Mouse (Mus musculus): Measurements from ENCODE around the gene Klf16. TPM values are rescaled to one million over a fixed set of nuclear protein-coding genes. Genes with fewer than 3 reads are reported as not detected.

The Klf16 gene
- 10 to 100 TPM; 14.2 to 16.5 TPM for total RNA-seq (2021)
- long read RNA-seq, experiment 1, partial matches to known transcripts = 0 of 2 reads
- long read RNA-seq, experiment 1, other reads (novel, unspliced or antisense) = 1 of 2 reads
- long read RNA-seq, experiment 2, transcript Klf16-201 (2 exons, 2,674 nt) = major isoform, 7 of 21 reads
- long read RNA-seq, experiment 2, partial matches to known transcripts = 0 of 21 reads
- long read RNA-seq, experiment 2, other reads (novel, unspliced or antisense) = 14 of 21 reads

DNA sequence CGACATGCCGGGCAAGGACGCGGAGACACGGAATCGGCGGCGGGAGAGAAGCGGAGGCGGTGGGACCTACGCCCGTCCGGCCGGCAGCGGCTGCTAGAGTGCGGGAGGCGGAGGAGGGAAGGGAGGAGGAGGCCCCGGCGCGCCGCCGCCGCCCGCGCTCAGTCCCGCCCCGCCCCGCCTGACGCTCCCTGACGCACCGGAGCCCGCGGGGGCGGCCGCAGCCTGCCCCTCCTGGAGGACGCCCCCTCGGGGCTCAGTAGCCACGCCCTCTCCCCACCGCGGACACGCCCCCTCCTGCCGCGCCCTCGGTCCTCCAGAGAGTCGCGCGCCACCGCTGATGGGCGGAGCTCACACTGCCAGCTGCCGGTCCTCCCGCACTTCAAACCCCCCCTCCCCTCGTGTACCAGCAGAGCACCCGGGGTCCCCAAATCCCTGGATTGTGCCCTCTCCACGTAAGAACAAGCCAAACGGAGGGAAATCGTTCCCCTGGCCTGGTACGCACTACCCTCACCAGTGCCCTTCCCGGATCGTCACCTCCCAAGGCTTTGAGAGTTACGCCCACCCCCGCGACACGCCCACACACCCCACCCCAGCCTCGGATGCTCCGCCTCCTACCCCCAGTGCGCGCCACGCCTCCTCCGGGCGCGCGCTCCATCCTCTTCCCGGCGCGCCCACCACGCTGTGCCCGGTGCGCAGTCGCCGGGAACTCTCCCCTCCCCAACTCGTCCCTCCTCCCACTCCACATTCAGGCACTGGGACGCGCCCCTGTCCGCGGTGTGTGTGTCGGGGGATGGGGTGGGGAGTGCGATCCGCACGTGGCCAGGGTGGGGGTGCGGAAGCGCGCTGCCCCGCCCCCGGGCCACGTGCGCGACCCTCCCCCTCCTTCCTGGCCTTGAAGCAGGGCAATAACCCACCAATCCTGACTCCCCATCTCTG, at the start of gene Klf16:
Gene Klf16 (minus strand): TSS at position 127 of the 936 bp plus-strand sequence.
- peak; percentile 97 to 98 for DNase-seq (ENCODE audit: low spot score in 2 of 2)

- no peak for DNase-seq (ENCODE audit: low spot score in 2 of 2)
Observed at GRCm38 (mm10) chr10:80625764-80626163, 48.6 kb upstream of the Klf16 start.

DNA sequence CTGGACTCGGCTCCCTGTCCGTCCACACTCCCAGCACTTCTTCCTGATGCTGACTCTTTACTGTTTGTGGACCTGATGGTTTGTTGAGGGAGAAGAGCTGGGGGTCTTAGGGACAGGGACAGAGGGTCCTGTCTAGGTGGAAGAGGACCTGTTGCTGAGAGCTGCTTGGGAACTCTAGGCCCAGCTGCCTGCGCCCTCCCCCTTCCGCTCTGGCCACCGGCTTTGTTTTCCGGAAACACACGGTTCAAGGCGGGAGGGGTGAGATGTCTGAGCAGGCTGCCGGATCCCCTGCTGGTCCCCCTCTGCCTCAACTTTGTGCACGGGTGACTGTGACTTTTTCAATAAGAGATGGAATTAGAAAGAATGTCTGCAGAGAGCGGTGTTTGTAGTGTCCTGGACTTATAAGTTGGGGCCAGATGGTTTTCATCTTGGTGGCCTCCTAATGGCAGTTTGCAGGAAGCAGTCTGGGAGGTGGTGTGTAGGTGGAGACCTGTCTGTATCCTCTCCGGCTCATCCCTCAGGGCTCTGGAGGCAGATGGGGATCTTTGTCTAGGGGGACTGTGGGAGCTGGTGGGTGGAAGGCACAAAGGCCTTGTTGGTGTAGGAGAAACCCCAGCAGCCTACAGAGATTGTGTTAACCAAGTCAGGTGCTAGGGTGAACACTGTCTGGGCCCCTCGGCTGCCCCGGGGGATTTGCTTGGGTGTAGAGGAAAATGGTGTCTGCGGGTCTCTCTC, 46.5 kb upstream of the Klf16 start:
- DNase-seq (ENCODE audit: low spot score in 2 of 2) = peak in 1 of 2 experiments; percentile 45

DNA sequence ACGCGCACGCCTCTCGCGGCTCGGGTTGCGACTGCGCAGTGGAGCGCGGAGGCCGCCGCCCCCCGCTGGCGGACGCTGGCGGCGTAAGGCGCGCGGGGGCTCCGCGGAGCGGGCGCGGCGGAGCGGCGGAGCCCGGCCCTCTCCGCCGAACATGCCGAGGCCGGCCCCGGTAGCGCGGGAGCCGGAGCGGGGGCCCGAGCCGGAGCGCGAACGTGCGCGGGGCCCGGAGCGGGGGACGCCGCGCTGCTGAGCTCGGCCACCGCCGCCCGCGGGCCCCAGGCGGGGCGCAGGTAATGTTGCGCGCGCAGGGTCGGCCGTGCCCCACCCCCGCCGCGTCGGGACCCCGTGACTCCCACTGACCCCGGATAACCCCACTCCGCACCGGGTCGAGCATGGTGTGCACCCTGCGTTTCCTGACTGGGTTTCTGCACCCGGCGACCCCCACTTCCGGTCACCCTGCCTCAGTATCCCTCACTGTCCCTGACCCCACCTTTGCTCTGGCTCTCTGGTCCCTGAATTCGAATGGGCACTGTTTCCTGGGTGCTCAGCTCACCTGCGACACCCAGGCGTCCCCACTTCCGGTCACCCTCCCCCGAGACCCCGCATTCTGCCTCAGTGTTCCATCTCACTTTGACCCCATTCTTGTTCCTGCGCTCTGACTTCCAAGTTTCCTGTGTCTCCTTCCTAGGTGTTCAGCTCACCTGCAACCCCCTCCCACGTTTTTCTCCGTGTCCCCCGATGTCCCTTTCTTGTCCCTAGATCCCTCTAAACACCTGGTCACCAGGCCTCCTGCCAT, 45.7 kb upstream of the Klf16 start, which contains the start of gene Csnk1g2:
Gene Csnk1g2 (plus strand): TSS at position 178 of the 796 bp plus-strand sequence.
- peak in 1 of 2 experiments; percentile 37 for DNase-seq (ENCODE audit: low spot score in 2 of 2)

- DNase-seq (ENCODE audit: low spot score in 2 of 2) = peak; percentile 96 to 98
Observed at GRCm38 (mm10) chr10:80621940-80622660, 45.0 kb upstream of the Klf16 start.

- no peak for DNase-seq (ENCODE audit: low spot score in 2 of 2)
Observed at GRCm38 (mm10) chr10:80621690-80621939, 44.5 kb upstream of the Klf16 start.

GRCm38 (mm10) chr10:80620796-80621689, 43.9 kb upstream of the Klf16 start:
- no peak for DNase-seq (ENCODE audit: low spot score in 2 of 2)

GRCm38 (mm10) chr10:80620365-80620764, 43.2 kb upstream of the Klf16 start:
- no peak for DNase-seq (ENCODE audit: low spot score in 2 of 2)

- no peak for DNase-seq (ENCODE audit: low spot score in 2 of 2)
Observed at GRCm38 (mm10) chr10:80619465-80620244, 42.5 kb upstream of the Klf16 start.

DNA sequence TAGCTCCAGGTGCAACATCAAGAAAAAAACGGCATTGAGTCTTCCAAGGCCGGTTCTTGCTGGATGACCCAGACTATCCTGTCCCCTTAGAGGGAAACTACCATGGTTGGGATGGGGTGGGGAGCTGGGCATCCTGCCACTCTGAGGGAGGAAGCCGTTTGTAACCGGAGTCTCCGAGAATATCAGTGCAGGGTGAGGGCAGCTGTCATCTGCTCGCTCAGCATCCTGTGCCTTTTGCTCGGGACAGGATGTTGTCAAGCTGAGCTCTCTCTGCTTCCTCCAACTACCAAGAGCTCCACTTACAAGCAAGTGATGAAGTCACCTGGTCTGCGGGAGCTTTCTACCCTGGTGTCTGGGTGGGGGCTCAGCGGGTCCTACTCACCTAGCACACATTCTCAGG, 41.1 kb upstream of the Klf16 start:
- no peak for DNase-seq (ENCODE audit: low spot score in 2 of 2)

DNA sequence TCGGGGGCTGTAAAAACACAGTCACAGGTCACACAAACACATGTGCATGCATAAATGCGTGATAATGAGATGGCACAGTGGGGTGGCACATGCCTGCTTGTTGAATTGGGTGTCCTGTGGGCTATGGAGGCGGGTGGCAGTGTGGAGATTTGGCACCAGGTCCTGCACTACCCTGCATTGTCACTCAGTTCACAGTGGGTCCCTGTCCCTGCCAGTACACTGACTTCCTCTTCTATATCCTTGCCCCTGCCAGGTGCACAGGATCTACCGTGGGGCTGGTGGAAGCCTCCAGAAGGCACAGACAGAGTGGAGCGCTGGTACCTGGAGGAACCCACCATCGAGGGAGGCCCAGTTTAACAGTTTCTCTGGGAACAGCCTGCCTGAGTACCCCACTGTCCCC, 37.2 kb upstream of the Klf16 start:
- no peak for DNase-seq (ENCODE audit: low spot score in 2 of 2)

DNA sequence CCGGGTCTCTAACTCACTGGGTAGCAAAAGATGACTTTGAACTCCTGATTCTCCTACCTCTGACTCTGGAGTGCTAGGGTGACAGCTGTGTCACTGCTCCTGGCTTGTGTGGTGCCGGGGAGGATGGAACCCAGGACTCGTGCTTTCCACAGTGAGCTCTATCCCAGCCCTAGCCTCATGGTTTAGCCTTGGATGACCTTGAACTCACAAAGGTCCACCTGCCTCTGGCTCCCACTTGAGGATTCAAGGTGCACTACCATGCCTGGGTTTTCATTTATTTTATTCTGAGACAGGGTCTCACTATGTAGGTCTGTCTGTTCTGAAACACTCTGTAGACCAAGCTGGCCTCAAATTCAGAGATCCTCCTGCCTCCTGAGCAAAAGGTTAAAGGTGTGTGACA, 36.7 kb upstream of the Klf16 start:
- no peak for DNase-seq (ENCODE audit: low spot score in 2 of 2)

DNA sequence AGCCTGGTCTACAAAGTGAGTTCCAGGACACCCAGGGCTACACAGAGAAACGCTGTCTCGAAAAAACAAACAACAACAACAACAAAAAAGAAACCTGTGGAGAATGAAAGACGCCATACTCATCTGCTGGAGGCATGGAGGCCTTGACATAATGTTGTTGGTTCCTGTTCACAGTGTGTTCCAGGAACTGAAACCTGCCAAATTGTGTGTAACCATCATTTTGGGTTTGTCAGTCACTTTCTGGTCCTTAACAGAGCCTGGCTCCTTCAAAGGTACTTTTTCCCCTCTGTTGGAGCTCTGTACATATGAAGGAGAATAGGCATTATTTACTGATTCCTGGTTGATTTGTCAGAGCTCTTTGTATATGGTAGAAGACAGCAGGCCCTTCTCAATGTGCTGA, 34.8 kb upstream of the Klf16 start:
- DNase-seq (ENCODE audit: low spot score in 2 of 2) = no peak

GRCm38 (mm10) chr10:80611024-80611423, 33.9 kb upstream of the Klf16 start:
- no peak for DNase-seq (ENCODE audit: low spot score in 2 of 2)

DNA sequence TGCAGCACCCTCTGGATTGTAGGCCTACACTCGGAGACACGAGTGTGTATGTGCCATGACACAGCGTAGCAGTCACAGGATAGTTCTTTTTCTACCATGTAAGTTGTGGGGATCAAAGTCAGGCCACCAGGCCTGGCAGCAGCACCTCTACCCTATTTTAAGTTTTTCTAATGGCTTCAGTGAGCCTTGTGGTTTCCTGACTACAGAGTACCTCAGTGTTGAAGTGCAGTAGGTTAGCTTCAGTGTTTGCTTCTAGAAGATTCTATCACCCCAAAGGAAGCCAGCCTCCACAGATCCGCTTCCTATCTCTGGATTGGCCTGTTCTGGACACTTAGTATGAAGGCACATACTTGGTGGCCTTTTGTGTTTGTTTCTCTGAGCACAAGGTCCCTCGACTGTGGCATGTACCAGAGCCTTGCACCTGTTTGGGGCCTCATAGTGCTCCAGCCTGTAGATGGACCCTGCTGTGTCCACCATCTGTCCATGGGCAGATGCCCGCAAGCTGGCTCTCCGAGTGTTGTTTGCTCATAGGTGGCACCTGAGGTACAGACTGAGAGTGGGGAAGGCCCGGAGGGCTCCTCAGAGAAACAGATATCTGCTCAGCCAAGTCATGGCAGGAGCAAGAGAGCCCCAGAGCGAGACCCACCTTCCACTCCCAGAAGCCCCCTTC, 33.1 kb upstream of the Klf16 start:
- no peak for DNase-seq (ENCODE audit: low spot score in 2 of 2)

GRCm38 (mm10) chr10:80609269-80609924, 32.3 kb upstream of the Klf16 start:
- DNase-seq (ENCODE audit: low spot score in 2 of 2) = no peak

DNA sequence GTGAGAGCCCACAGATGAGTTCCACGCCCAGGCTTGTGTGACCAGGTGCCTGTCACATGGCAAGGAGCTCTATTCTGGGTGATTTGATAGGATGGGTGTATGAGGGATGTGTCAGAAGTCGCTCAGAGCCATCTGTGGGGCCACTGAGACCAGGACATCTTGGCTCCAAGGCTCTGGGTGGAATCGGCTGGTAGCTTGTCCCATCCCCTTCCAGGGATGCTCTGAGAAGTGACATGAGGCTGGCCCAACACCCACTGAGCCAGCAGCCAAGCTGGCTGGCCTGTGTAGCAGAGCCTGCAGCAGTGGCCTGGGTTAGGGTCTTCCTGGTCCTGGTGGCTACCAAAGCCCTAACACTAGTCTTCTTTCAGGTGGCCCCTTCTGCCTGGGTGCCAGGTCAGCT, 31.3 kb upstream of the Klf16 start:
- no peak for DNase-seq (ENCODE audit: low spot score in 2 of 2)
